Mouse (Mus musculus): ENCODE data around the gene 1700025F22Rik.
"Not testable (repeated sequence)": the region's sequence is repeated elsewhere in the genome, so short reads cannot be mapped to it uniquely, and the experiment has no call there.

Gene 1700025F22Rik

DNA sequence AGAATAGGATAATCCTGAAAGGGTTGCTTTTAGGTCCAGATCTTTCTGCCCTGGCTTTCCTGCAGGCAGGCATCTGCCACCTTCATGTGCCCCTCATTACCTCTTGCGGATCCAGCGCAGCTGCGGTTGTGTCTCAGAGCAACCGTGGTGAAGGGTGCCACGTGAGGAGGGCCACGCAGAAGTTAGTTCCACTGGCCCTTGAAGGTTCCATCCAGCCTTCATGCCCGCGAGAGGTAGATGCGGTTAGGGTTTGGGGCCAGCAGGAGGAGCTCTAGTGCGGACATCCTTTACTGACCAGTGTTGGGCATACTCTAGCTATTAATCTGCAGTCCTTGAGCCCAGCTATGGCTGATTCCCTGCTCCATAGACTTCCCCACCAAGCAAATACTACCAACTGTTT lies at the start of gene 1700025F22Rik:
Gene 1700025F22Rik (minus strand): TSS at position 149 of the 400 bp plus-strand sequence.
- DNase-seq (ENCODE audit: low spot score), result no peak

DNA sequence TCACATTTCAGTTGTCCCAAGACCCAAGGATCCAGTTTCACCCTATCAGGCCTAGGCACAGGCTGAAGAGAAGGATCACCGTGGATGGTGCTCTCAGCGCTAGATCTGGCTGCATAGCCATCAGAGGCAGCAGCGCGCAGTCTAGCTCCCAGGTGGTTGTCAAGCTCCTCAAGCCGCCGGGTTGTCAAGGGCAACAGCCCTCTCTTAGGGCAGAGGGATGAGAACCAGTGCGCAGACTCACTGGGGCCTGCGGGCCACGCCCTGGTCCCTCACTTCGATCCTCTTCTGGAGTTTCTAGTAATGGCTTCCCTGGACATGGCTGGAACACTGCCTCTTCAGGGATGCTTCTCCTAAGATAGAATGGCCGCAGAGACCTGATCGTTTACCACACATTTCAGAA lies 31.4 kb upstream of the 1700025F22Rik start, which contains the start of gene Ms4a13:
Gene Ms4a13 (minus strand): TSS at position 192 of the 400 bp plus-strand sequence.
- DNase-seq (ENCODE audit: low spot score), result no peak

- no peak for DNase-seq (ENCODE audit: low spot score)
These were observed 27.4 kb upstream of the 1700025F22Rik start for GRCm38 (mm10) chr19:11192552-11192951.

DNA sequence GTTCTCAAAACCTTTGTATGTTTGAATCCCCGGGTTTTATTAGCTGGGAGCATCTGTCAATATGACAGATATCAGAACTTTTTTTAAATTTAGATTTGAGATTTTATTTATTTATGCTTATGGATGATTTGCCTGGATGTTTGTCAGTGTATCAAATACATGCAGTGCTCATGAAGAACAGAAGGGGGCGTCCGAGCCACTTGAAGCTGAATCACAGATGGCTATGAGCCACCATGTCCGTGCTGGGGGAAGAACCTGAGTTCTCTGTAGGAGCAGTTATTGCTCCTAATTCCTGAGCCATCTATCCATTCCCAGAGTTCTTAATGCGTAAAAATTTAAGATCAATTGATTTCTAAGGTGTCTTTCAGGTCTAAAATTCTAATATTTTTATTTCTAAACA lies 19.0 kb upstream of the 1700025F22Rik start:
- DNase-seq (ENCODE audit: low spot score), result peak; percentile 23

DNA sequence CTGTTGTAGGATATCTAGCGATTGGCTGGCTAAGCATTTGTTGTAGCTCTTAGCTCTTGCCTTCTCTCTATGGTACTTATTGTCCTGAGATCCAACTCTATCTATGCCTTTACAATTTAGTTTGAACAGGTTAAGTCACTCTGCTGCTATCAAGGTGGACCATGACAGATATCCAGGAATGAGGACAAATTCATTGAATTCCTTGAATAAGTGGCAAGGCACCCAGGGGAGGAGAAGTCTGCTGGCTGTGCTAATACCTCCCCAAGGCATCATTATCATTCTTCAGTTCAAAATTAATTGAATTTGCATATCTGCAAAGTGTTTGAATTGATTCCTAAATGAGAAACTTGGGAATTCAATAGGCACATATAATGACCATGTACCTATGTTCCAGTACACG lies 12.3 kb upstream of the 1700025F22Rik start:
- DNase-seq (ENCODE audit: low spot score), result no peak

DNA sequence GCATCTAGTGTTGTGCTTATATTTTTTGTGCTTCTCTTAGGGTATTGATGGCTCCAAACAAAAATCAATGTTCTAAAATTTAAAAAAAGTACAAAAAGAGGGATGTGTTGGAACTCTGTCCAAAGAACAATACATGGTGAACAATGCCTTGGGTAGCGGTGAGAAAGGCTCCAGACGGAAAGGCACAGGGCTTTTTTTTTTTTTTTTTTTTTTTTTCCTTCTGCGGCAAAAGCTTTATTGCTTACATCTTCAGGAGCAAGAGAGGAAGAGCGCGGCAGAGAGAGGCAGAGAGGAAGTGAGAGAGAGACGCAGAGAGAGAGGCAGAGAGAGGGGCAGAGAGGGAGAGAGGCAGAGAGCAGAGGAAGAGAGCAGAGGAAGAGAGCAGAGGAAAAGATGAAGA lies 7.2 kb downstream of the 1700025F22Rik start:
- not testable (repeated sequence) for DNase-seq (ENCODE audit: low spot score)

GRCm38 (mm10) chr19:11135336-11135735 lies 29.8 kb downstream of the 1700025F22Rik start:
- DNase-seq (ENCODE audit: low spot score), result no peak

GRCm38 (mm10) chr19:11134852-11135251 lies 30.3 kb downstream of the 1700025F22Rik start:
- DNase-seq (ENCODE audit: low spot score), result no peak

- DNase-seq (ENCODE audit: low spot score), result not testable (repeated sequence)
These were observed 34.3 kb downstream of the 1700025F22Rik start, which contains the start of gene 1700017D01Rik for GRCm38 (mm10) chr19:11130776-11131175. Gene 1700017D01Rik, minus strand, starts transcription at chr19:11130876.

DNA sequence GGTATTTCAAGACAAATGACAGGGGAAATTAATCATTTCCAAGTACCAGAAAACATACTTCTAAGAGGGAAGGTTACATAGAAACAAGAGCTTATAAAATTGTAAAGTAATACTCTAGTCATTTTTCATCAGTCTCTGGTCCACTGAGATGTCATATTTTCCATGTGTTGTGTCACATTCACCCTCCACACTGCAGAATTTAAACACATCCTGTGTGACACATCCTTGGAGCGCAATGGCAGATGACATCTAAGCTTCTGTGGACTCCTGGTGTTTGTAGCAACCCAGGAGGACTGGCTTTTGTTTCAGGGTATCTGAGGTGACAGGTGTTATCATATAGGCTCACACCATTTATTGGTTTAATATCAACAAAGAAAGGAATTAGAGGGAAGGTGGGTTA lies 35.4 kb downstream of the 1700025F22Rik start:
- DNase-seq (ENCODE audit: low spot score), result no peak

GRCm38 (mm10) chr19:11121016-11121420 lies 44.1 kb downstream of the 1700025F22Rik start:
- DNase-seq (ENCODE audit: low spot score), result peak; percentile 22

- DNase-seq (ENCODE audit: low spot score), result no peak
These were observed 45.8 kb downstream of the 1700025F22Rik start for GRCm38 (mm10) chr19:11119338-11119737.

GRCm38 (mm10) chr19:11107746-11108145 lies 57.4 kb downstream of the 1700025F22Rik start:
- DNase-seq (ENCODE audit: low spot score), result no peak

GRCm38 (mm10) chr19:11101880-11102279 lies 63.2 kb downstream of the 1700025F22Rik start:
- DNase-seq (ENCODE audit: low spot score), result no peak

DNA sequence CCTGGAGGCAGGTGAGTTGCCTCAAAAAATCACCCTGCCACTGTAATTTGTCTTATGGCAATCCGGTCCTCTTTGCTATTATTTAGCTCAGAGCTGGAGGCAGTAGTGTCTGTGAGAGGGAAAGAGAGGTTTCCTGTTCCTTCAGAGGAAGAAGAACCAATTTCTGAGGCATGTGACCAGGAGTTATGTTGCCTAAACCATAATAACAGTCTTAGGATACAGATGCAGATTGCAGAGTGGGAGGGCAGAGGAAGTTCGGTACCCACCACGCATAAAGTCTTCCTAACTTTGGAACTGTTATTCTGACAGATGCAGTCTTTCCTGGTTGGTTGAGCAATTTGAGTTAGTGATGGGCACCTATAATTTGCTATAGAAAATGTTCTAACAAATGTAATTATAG lies 66.7 kb downstream of the 1700025F22Rik start:
- DNase-seq (ENCODE audit: low spot score), result no peak

DNA sequence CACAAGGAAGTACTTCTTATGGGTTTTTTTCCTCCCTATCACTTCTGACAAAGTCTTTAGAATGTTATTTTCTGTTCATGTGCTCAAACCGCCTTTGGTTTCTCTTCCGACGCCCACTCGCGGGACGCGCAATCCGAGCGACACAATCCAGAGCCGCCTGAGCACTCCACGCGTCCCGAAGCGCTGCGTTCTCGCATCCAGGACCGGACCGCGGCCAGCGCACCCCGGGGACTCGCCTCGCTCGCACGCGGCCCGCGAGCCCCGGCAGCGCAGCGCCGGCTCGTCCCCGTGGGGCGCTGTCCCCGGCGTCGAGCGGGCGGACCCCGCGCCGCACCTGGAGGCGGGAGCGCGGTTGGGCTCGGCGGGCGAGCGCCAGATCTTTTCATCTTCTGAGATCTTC lies 73.0 kb downstream of the 1700025F22Rik start:
- peak; percentile 5 for DNase-seq (ENCODE audit: low spot score)
